Mouse (Mus musculus) megakaryocyte, adult 5-6 weeks (primary cell): ENCODE measurements at regions not wholly inside any gene's neighbourhood (a gene's known extent, or its start where the extent isn't known, plus 50 kb on each side); places are given as distances from the start of the nearest gene placed in this dataset.

Experiments
- ATAC-seq: 2 replicates; pipeline ENCODE4 v1.8.0; 2016; ENCODE audit warnings: mild to moderate bottlenecking, inconsistent platforms; ENCODE audit not compliant: poor library complexity, severe bottlenecking

- no peak for ATAC-seq
Measured at GRCm38 (mm10) chr9:115361191-115361590, 51.0 kb upstream of the Stt3b start.

- no peak for ATAC-seq
Measured at GRCm38 (mm10) chr9:115361881-115362280, 51.7 kb upstream of the Stt3b start.

GRCm38 (mm10) chr9:115362486-115362885, 52.3 kb upstream of the Stt3b start:
- no peak for ATAC-seq

- ATAC-seq: no peak
Measured at GRCm38 (mm10) chr9:115364919-115365861, 55.0 kb upstream of the Stt3b start.

GRCm38 (mm10) chr9:115367808-115368207, 57.6 kb upstream of the Stt3b start:
- ATAC-seq: no peak

- no peak for ATAC-seq
Measured at GRCm38 (mm10) chr9:115380276-115380675, 70.1 kb upstream of the Stt3b start.

- no peak for ATAC-seq
Measured at GRCm38 (mm10) chr9:115382824-115383475, 72.7 kb upstream of the Stt3b start.

- no peak for ATAC-seq
Measured at GRCm38 (mm10) chr9:115383935-115384334, 73.7 kb upstream of the Stt3b start.

GRCm38 (mm10) chr9:115384345-115384744, 74.1 kb upstream of the Stt3b start:
- ATAC-seq: no peak

- peak; percentile 72 for ATAC-seq
Measured at GRCm38 (mm10) chr9:115387471-115388360, 77.5 kb upstream of the Stt3b start.

- ATAC-seq: no peak
Measured at GRCm38 (mm10) chr9:115388361-115388759, 78.1 kb upstream of the Stt3b start.

- no peak for ATAC-seq
Measured at GRCm38 (mm10) chr9:115389082-115389481, 78.9 kb upstream of the Stt3b start.

- ATAC-seq: peak; percentile 17; the same call in 1 of the 2 replicates
Measured at GRCm38 (mm10) chr9:115390880-115391281, 80.7 kb upstream of the Stt3b start.

GRCm38 (mm10) chr9:115395511-115395910, 85.3 kb upstream of the Stt3b start:
- peak; percentile 71 for ATAC-seq

- ATAC-seq: no peak
Measured at GRCm38 (mm10) chr9:115400461-115400860, 90.2 kb upstream of the Stt3b start.

GRCm38 (mm10) chr9:115401405-115402151, 91.4 kb upstream of the Stt3b start:
- no peak for ATAC-seq

- ATAC-seq: no peak
Measured at GRCm38 (mm10) chr9:115402661-115403060, 92.4 kb upstream of the Stt3b start.

GRCm38 (mm10) chr9:115403354-115403968, 93.2 kb upstream of the Stt3b start:
- no peak for ATAC-seq

- no peak for ATAC-seq
Measured at GRCm38 (mm10) chr9:115407901-115408470, 97.8 kb upstream of the Stt3b start.
